Mouse (Mus musculus) testis, adult 2 months (tissue): ENCODE measurements at regions not wholly inside any gene's neighbourhood (a gene's known extent, or its start where the extent isn't known, plus 50 kb on each side); places are given as distances from the start of the nearest gene placed in this dataset.

Experiments used
- H3K27ac ChIP-seq: fragments of 200-500 bp; 2 replicates; pipeline ENCODE4 v1.5.1; 2012; ENCODE audit warnings: low read depth, low read length; ENCODE audit not compliant: control insufficient read depth, insufficient read depth
- H3K27me3 ChIP-seq: fragments of 200-500 bp; 2 replicates; pipeline ENCODE4 v1.6.1; 2012; ENCODE audit warnings: mild to moderate bottlenecking, low read length, moderate library complexity; ENCODE audit not compliant: control insufficient read depth, insufficient read depth
- H3K36me3 ChIP-seq: fragments of 200-500 bp; 2 replicates; pipeline ENCODE4 v1.6.1; 2012; ENCODE audit warnings: mild to moderate bottlenecking, low read length; ENCODE audit not compliant: control insufficient read depth, insufficient read depth
- H3K4me1 ChIP-seq: fragments of 200-500 bp; 2 replicates; pipeline ENCODE4 v1.6.1; 2012; ENCODE audit warnings: low read length; ENCODE audit not compliant: control insufficient read depth, insufficient read depth
- H3K4me3 ChIP-seq: fragments of 200-500 bp; 2 replicates; pipeline ENCODE4 v1.5.1; 2012; ENCODE audit warnings: low read depth, mild to moderate bottlenecking, low read length, moderate library complexity, mixed read lengths; ENCODE audit not compliant: control insufficient read depth
- CTCF ChIP-seq: fragments of 200-500 bp; IDR thresholded peaks from 2 replicates; pipeline ENCODE4 v1.5.1; 2012; ENCODE audit warnings: low read depth, mild to moderate bottlenecking, inconsistent platforms, low read length, moderate library complexity; ENCODE audit not compliant: control insufficient read depth, insufficient read depth, insufficient replicate concordance
- POLR2A ChIP-seq: fragments of 200-500 bp; IDR thresholded peaks from 2 replicates; pipeline ENCODE4 v1.6.1; 2012; ENCODE audit warnings: low read depth, mild to moderate bottlenecking, inconsistent platforms, low read length, moderate library complexity; ENCODE audit not compliant: control insufficient read depth

- no peaks in the 10 kb centered on the region for H3K4me1 ChIP-seq
- H3K27ac ChIP-seq, result no peak overlapping the region
- TF ChIP-seq CTCF (no peak), POLR2A (no peak)
- no peak overlapping the region for H3K4me3 ChIP-seq
- H3K36me3 ChIP-seq, result no peaks in the 10 kb centered on the region
- no peaks in the 10 kb centered on the region for H3K27me3 ChIP-seq
Observed at GRCm38 (mm10) chr17:72661678-72662077, 57.3 kb upstream of the Alk start.

- no peak for TF ChIP-seq CTCF
- no peak for TF ChIP-seq POLR2A
- no peak overlapping the region for H3K27ac ChIP-seq
- no peaks in the 10 kb centered on the region for H3K27me3 ChIP-seq
- H3K4me3 ChIP-seq, result no peak overlapping the region
- H3K4me1 ChIP-seq, result peaks cover 4% of the 10 kb centered on the region
- no peaks in the 10 kb centered on the region for H3K36me3 ChIP-seq
Observed at GRCm38 (mm10) chr17:72658744-72659143, 54.3 kb upstream of the Alk start.

GRCm38 (mm10) chr17:72657826-72658225 is 53.4 kb upstream of the Alk start:
- H3K4me3 ChIP-seq, result no peak overlapping the region
- H3K27me3 ChIP-seq, result no peaks in the 10 kb centered on the region
- no peaks in the 10 kb centered on the region for H3K36me3 ChIP-seq
- H3K4me1 ChIP-seq, result peaks cover 4% of the 10 kb centered on the region
- H3K27ac ChIP-seq, result no peak overlapping the region
- TF ChIP-seq POLR2A, result no peak
- TF ChIP-seq CTCF, result no peak
